17 mouse cellular contexts compared by ENCODE assay signal in the genomic region with DNA sequence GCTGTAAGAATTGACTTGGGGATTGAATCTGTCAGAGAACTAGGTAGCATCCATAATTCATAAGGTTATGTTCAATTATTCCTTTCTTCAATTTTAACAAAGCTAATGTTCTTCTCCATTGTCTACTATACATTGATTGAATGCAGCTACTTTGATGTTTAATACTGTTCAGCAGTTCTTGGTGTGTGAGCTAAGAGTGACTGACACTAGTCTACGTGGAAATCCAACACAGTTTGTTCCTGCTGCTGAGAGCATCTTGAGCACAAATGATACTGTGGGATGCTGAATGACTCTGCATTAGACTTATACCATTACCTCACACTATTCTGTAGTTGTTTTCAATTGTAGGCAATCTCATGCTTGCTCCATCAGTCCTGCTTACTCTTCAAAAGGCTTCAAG.
"Had no signal": no experiment of that assay in that cellular context is flagged by ENCODE, and none has a peak within 500 bp of the region (broad histone marks: within the 10 kb centered on the region; RNA-seq: fewer than 3 reads in every experiment).

No protein-coding gene starts in this region.

- DNase-seq: lung, adult 18-20 months; lung, embryonic 14.5 days; lung, postnatal 10 days; lung, postnatal 4 days; retina, postnatal 1 day; right cerebral cortex, adult 18-20 months; right cerebral cortex, postnatal 25 days; right cerebral cortex, postnatal 4 days; spleen, adult 18-20 months; thymus, adult 18-20 months; thymus, postnatal 14 days; thymus, postnatal 36 days had no signal

- H3K36me3 ChIP-seq: midbrain, embryonic 12.5 days; neural tube, embryonic 13.5 days; neural tube, embryonic 15.5 days had no signal

- ATAC-seq: midbrain, embryonic 16.5 days had no signal

- H3K27me3 ChIP-seq: midbrain, embryonic 12.5 days; neural tube, embryonic 13.5 days; neural tube, embryonic 15.5 days had no signal

- H3K9ac ChIP-seq: lung, embryonic 14.5 days; midbrain, embryonic 12.5 days; neural tube, embryonic 13.5 days; neural tube, embryonic 15.5 days had no signal

- H3K27ac ChIP-seq: midbrain, embryonic 12.5 days; neural tube, embryonic 13.5 days; neural tube, embryonic 15.5 days had no signal

- H3K4me2 ChIP-seq: lung, embryonic 14.5 days; midbrain, embryonic 12.5 days; neural tube, embryonic 13.5 days; neural tube, embryonic 15.5 days had no signal

- H3K4me3 ChIP-seq: midbrain, embryonic 12.5 days; myocyte; neural tube, embryonic 13.5 days; neural tube, embryonic 15.5 days had no signal

- H3K9me3 ChIP-seq: midbrain, embryonic 12.5 days; neural tube, embryonic 13.5 days; neural tube, embryonic 15.5 days had no signal

- H3K4me1 ChIP-seq: midbrain, embryonic 12.5 days; neural tube, embryonic 13.5 days; neural tube, embryonic 15.5 days had no signal
